Mouse (Mus musculus): ENCODE measurements around the gene Gm9508.

GRCm38 (mm10) chr10:77684181-77684580 is 12.9 kb downstream of the Gm9508 start:
- TF ChIP-seq EP300 (IDR thresholded peaks at IDR 0.05; ENCODE audit: low read depth) (no peak), CTCF (IDR thresholded peaks at IDR 0.05; ENCODE audit: low read depth) (no peak)

Data from liver, postnatal 0 days (tissue).